ENCODE assay signal across 13 mouse cellular contexts in genomic region chr6:72509872-72510435, GRCm38 (mm10). TPM values are rescaled to one million over a fixed set of nuclear protein-coding genes. Genes with fewer than 3 reads are reported as not detected.
A peak's percentile ranks its signal among the peaks of the same experiment; 100 is the strongest.
DNase-seq lines count a peak whose midpoint lies in the region; ATAC-seq and TF ChIP-seq lines count a peak whose summit lies in the region.
"Had no signal": no experiment of that assay in that cellular context is flagged by ENCODE, and none has a peak within 500 bp of the region (broad histone marks: within the 10 kb centered on the region; RNA-seq: fewer than 3 reads in every experiment).

No protein-coding gene starts in this region.

- peaks cover 45% of the 10 kb centered on the region for H3K4me1 ChIP-seq in kidney, adult 2 months (ENCODE audit: control insufficient read depth, insufficient read depth, low read length)
- H3K4me1 ChIP-seq in neural tube, embryonic 13.5 days (replicated peaks): peaks cover 43% of the 10 kb centered on the region
- H3K4me1 ChIP-seq in small intestine, adult 2 months (ENCODE audit: control insufficient read depth, insufficient read depth, insufficient read length, low read length): peaks cover 18% of the 10 kb centered on the region

- intact Hi-C loops in heart, postnatal 14 days (cut with DNase I): loop anchor here (5.0 kb wide), 1 partner anchor 68 kb away; no protein-coding TSS in a partner anchor

- no peak for TF ChIP-seq POLR2A in kidney, adult 2 months (IDR thresholded peaks at IDR 0.05; ENCODE audit: low read depth, low read length)
- no peak for TF ChIP-seq POLR2A in small intestine, adult 2 months (IDR thresholded peaks at IDR 0.05; ENCODE audit: low read depth, low read length)

- no peaks in the 10 kb centered on the region for H3K9me3 ChIP-seq in neural tube, embryonic 13.5 days
- H3K9me3 ChIP-seq: midbrain, embryonic 15.5 days had no signal

- WGBS in kidney, adult 2 months: 46% methylated on average over 2 of the region's 2 CpGs
- WGBS in neural tube, embryonic 13.5 days: 78% methylated on average over 2 of the region's 2 CpGs
- WGBS in small intestine, adult 2 months: 73% methylated on average over 2 of the region's 2 CpGs

- no peak for TF ChIP-seq CTCF in kidney, adult 2 months (conservative IDR thresholded peaks at IDR 0.05; ENCODE audit: insufficient read depth, insufficient read length, low read depth, low read length)
- no peak for TF ChIP-seq CTCF in small intestine, adult 2 months (IDR thresholded peaks at IDR 0.05; ENCODE audit: extremely low read depth, insufficient read length, insufficient replicate concordance, low read depth, low read length)

- no peaks in the 10 kb centered on the region for H3K36me3 ChIP-seq in kidney, adult 2 months (ENCODE audit: control insufficient read depth, insufficient read depth, low read length)
- H3K36me3 ChIP-seq in neural tube, embryonic 13.5 days: no peaks in the 10 kb centered on the region
- no peaks in the 10 kb centered on the region for H3K36me3 ChIP-seq in small intestine, adult 2 months (ENCODE audit: control insufficient read depth, insufficient read depth, low read length)
- H3K36me3 ChIP-seq: midbrain, embryonic 15.5 days had no signal

- H3K27me3 ChIP-seq in kidney, adult 2 months (replicated peaks; ENCODE audit: control insufficient read depth, insufficient read depth, low read length): no peaks in the 10 kb centered on the region
- no peaks in the 10 kb centered on the region for H3K27me3 ChIP-seq in neural tube, embryonic 13.5 days
- H3K27me3 ChIP-seq in small intestine, adult 2 months (ENCODE audit: control insufficient read depth, insufficient read depth, low read length): no peaks in the 10 kb centered on the region
- H3K27me3 ChIP-seq: midbrain, embryonic 15.5 days had no signal

- H3K9ac ChIP-seq in neural tube, embryonic 13.5 days: 0 out of 2 replicates have a peak overlapping the region, but pooled peaks have one; percentile 12
- H3K9ac ChIP-seq: midbrain, embryonic 15.5 days had no signal

- DNase-seq in heart, adult 11 months: peak; percentile 87
- no peak for DNase-seq in heart, postnatal 14 days
- no peak for DNase-seq in kidney, adult 2 months
- no peak for DNase-seq in kidney, postnatal 4 days
- no peak for DNase-seq in neural tube, embryonic 10.5 days (ENCODE audit: extremely low spot score, low spot score)
- DNase-seq in urinary bladder, postnatal 10 days (ENCODE audit: low spot score): no peak
- DNase-seq: B cell, adult 2 months; gastrocnemius, postnatal 25 days; lung, adult 2 months; thymus, postnatal 25 days had no signal

- no peak for ATAC-seq in neural tube, embryonic 13.5 days (ENCODE audit: low read depth)
- ATAC-seq: midbrain, embryonic 15.5 days had no signal

- no peak overlapping the region for H3K4me2 ChIP-seq in neural tube, embryonic 13.5 days
- H3K4me2 ChIP-seq: midbrain, embryonic 15.5 days had no signal

- H3K4me3 ChIP-seq in kidney, adult 2 months (ENCODE audit: insufficient read depth, low read depth, low read length): no peak overlapping the region
- no peak overlapping the region for H3K4me3 ChIP-seq in neural tube, embryonic 13.5 days
- H3K4me3 ChIP-seq in small intestine, adult 2 months (ENCODE audit: low read depth, low read length): no peak overlapping the region
- H3K4me3 ChIP-seq: midbrain, embryonic 15.5 days had no signal

- peak overlapping the region; percentile 54 for H3K27ac ChIP-seq in kidney, adult 2 months (ENCODE audit: insufficient read depth, low read depth, low read length)
- 0 out of 2 replicates have a peak overlapping the region, but pooled peaks have one; percentile 0 for H3K27ac ChIP-seq in neural tube, embryonic 13.5 days (replicated peaks)
- H3K27ac ChIP-seq in small intestine, adult 2 months (ENCODE audit: insufficient read depth, low read depth, low read length): 0 out of 2 replicates have a peak overlapping the region, but pooled peaks have one; percentile 3
- H3K27ac ChIP-seq: midbrain, embryonic 15.5 days had no signal

RNA-seq across cellular contexts. Expression of gene Sh2d6, which starts 11.6 kb away (rescaled TPM):
- total RNA-seq in heart, postnatal 14 days (2021): under 1 TPM in 1 of 2 experiments, not detected in 1; 0.29 TPM
- polyA plus RNA-seq in kidney, adult 2 months (2012; rRNA removed): 0.09 and 0.12 TPM in 2 replicates
- 0.36 and 0.55 TPM in 2 replicates for polyA plus RNA-seq in neural tube, embryonic 13.5 days (2015; fragmentation: Nextera tagmentation; extraction: Ambion mirVana)
- polyA plus RNA-seq in small intestine, adult 2 months (2012; rRNA removed): 9.9 and 22.2 TPM in 2 replicates

RNA-seq across cellular contexts. Expression of gene Capg, which starts 34.2 kb away (rescaled TPM):
- 10 to 100 TPM in 1 of 2 experiments, 1 to 10 TPM in 1; 9.9 to 10.0 TPM for total RNA-seq in heart, postnatal 14 days (2021)
- 64.3 and 70.9 TPM in 2 replicates for polyA plus RNA-seq in kidney, adult 2 months (2012; rRNA removed)
- polyA plus RNA-seq in neural tube, embryonic 13.5 days (2015; fragmentation: Nextera tagmentation; extraction: Ambion mirVana): 11.9 and 12.9 TPM in 2 replicates
- polyA plus RNA-seq in small intestine, adult 2 months (2012; rRNA removed): 17.5 and 53.4 TPM in 2 replicates

Comparison
In these comparisons a context has a peak if more than half of its experiments do, and no peak if none do; other contexts are left out.
1. H3K27ac ChIP-seq: peak in every context shown above with its lines; median percentile 54 in kidney, adult 2 months; 3 in small intestine, adult 2 months; 0 in neural tube, embryonic 13.5 days.